In the genomic region with DNA sequence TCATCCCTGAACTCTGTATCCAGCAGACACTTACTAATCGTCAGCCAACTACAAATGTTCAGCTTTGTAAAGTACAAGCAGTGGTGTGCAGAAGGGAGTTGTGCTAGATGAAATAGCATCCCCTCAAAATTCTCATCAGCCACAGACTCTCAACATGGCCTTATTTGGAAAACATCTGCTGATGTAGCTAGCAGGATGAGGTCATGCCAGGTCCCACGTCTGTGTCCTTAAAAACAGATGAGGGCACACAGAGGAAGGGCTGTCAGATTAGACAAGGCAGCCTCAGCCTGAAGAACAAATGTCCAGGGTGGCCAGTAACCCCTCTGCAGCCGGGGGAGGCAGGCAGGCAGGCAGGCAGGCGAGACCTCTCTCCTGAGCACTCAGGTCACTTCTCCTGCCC, we compare ENCODE assay signal across 8 mouse cellular contexts. TPM values are rescaled to one million over a fixed set of nuclear protein-coding genes. Genes with fewer than 3 reads are reported as not detected.
A peak's percentile ranks its signal among the peaks of the same experiment; 100 is the strongest.
DNase-seq lines count a peak whose midpoint lies in the region; ATAC-seq lines count a peak whose summit lies in the region.

No protein-coding gene starts in this region.

- no peaks in the 10 kb centered on the region for H3K27me3 ChIP-seq in midbrain, embryonic 14.5 days (ENCODE audit: control insufficient read depth, insufficient read depth, low read length)

- no peaks in the 10 kb centered on the region for H3K9me3 ChIP-seq in midbrain, embryonic 14.5 days (ENCODE audit: control insufficient read depth, low read length)

- no peak overlapping the region for H3K4me3 ChIP-seq in midbrain, embryonic 14.5 days (replicated peaks; ENCODE audit: low read depth, low read length)

- H3K27ac ChIP-seq in midbrain, embryonic 14.5 days (replicated peaks; ENCODE audit: low read depth, low read length), result peak overlapping the region; percentile 39; the same call in 1 of the 2 replicates

- WGBS in midbrain, embryonic 14.5 days, result 21% methylated on average over 4 of the region's 4 CpGs

- no peaks in the 10 kb centered on the region for H3K36me3 ChIP-seq in midbrain, embryonic 14.5 days (ENCODE audit: control insufficient read depth, insufficient read depth, low read length)

- peaks cover 62% of the 10 kb centered on the region for H3K4me1 ChIP-seq in midbrain, embryonic 14.5 days (ENCODE audit: control insufficient read depth, insufficient read depth, low read length)

- H3K9ac ChIP-seq in midbrain, embryonic 14.5 days (replicated peaks; ENCODE audit: low read length), result 0 out of 2 replicates have a peak overlapping the region, but pooled peaks have one; percentile 1

- H3K4me2 ChIP-seq in midbrain, embryonic 14.5 days (ENCODE audit: low read length), result no peak overlapping the region

- intact Hi-C loops in left cerebral cortex, postnatal 4 days (cut with DNase I), result no loop called here

- ATAC-seq in midbrain, embryonic 14.5 days (ENCODE audit: low FRiP score, low TSS enrichment), result no peak

- DNase-seq in gastrocnemius, postnatal 25 days, result peak; percentile 15
- DNase-seq in gastrocnemius, adult 8-10 months (ENCODE audit: low spot score in 2 of 2), result no peak
- peak; percentile 46 for DNase-seq in embryo, embryonic 11 days
- peak; percentile 61 for DNase-seq in heart, postnatal 4 days
- no peak for DNase-seq in midbrain, embryonic 14.5 days
- DNase-seq in adrenal gland, adult 8-10 months, result no peak
- DNase-seq in urinary bladder, postnatal 10 days (ENCODE audit: low spot score), result no peak
- no peak for DNase-seq in left cerebral cortex, postnatal 4 days

RNA-seq across cellular contexts. Expression of a gene that starts 56.8 kb away (rescaled TPM):
- 1 to 10 TPM; 3.8 TPM for total RNA-seq in gastrocnemius, postnatal 25 days (2021)
- total RNA-seq in gastrocnemius, adult 8-10 months (2022), result 1 to 10 TPM in 3 of 4 experiments, under 1 TPM in 1; 0.97 to 1.5 (median 1.4) TPM
- total RNA-seq in heart, postnatal 4 days (2021), result 10 to 100 TPM; 60.2 to 64.7 TPM
- 21.2 and 27.8 TPM in 2 replicates for polyA plus RNA-seq in midbrain, embryonic 14.5 days (2014; fragmentation: Nextera tagmentation; extraction: Ambion mirVana)
- 10 to 100 TPM; 39.5 to 48.5 (median 45.8) TPM for total RNA-seq in adrenal gland, adult 8-10 months (2022)
- 10 to 100 TPM; 13.8 to 14.6 TPM for total RNA-seq in left cerebral cortex, postnatal 4 days (2021)

Comparison
In these comparisons a context has a peak if more than half of its experiments do, and no peak if none do; other contexts are left out.
1. DNase-seq: peak in gastrocnemius, postnatal 25 days (single experiment), embryo, embryonic 11 days (single experiment) and heart, postnatal 4 days (single experiment); none in gastrocnemius, adult 8-10 months (0 of 2), midbrain, embryonic 14.5 days (single experiment), adrenal gland, adult 8-10 months (single experiment), urinary bladder, postnatal 10 days (single experiment) and left cerebral cortex, postnatal 4 days (single experiment).